Mouse (Mus musculus) right cerebral cortex, adult 2 months (tissue): Measurements from ENCODE around the gene Gm21874.
"Not testable (repeated sequence)": the region's sequence is repeated elsewhere in the genome, so short reads cannot be mapped to it uniquely, and the experiment has no call there.

ENCODE experiments used
- DNase-seq, 2 experiments: peaks; one replicate each; pipeline ENCODE4 v3.0.0; 2021 to 2022; ENCODE audit warnings: low spot score in 2 of 2

Gm21874 gene

GRCm38 (mm10) chrY:9416048-9416447, at the start of gene Gm21874:
TSS of gene Gm21874 (minus strand) at chrY:9416148.
- DNase-seq, result not testable (repeated sequence)
